ENCODE assay signal across 9 mouse cellular contexts in genomic region chr12:111908997-111909550, GRCm38 (mm10). TPM values are rescaled to one million over a fixed set of nuclear protein-coding genes. Genes with fewer than 3 reads are reported as not detected.
DNase-seq lines count a peak whose midpoint lies in the region; ATAC-seq and TF ChIP-seq lines count a peak whose summit lies in the region.
"Had no signal": no experiment of that assay in that cellular context is flagged by ENCODE, and none has a peak within 500 bp of the region (broad histone marks: within the 10 kb centered on the region; RNA-seq: fewer than 3 reads in every experiment).

No protein-coding gene starts in this region.

- H3K27me3 ChIP-seq in liver, embryonic 11.5 days (replicated peaks; ENCODE audit: control insufficient read depth, insufficient read depth, low read length), result peaks cover 6% of the 10 kb centered on the region; the same call in 1 of the 2 replicates
- H3K27me3 ChIP-seq in forebrain, embryonic 16.5 days (replicated peaks; ENCODE audit: control insufficient read depth, insufficient read depth, low read length), result no peaks in the 10 kb centered on the region
- peaks cover 22% of the 10 kb centered on the region for H3K27me3 ChIP-seq in limb, embryonic 12.5 days

- peaks cover 20% of the 10 kb centered on the region for H3K4me1 ChIP-seq in liver, embryonic 11.5 days (replicated peaks; ENCODE audit: control insufficient read depth, insufficient read depth, low read length)
- H3K4me1 ChIP-seq in forebrain, embryonic 16.5 days (replicated peaks; ENCODE audit: control insufficient read depth, insufficient read depth, low read length), result peaks cover 11% of the 10 kb centered on the region
- peaks cover 22% of the 10 kb centered on the region for H3K4me1 ChIP-seq in limb, embryonic 12.5 days (replicated peaks)
- peaks cover 10% of the 10 kb centered on the region for H3K4me1 ChIP-seq in olfactory bulb, adult 2 months (ENCODE audit: control insufficient read depth, insufficient read depth, low read length)

- no peaks in the 10 kb centered on the region for H3K9me3 ChIP-seq in liver, embryonic 11.5 days (ENCODE audit: control insufficient read depth, low read length)
- no peaks in the 10 kb centered on the region for H3K9me3 ChIP-seq in forebrain, embryonic 16.5 days (ENCODE audit: control insufficient read depth, low read length)
- H3K9me3 ChIP-seq in limb, embryonic 12.5 days, result no peaks in the 10 kb centered on the region

- peak overlapping the region; percentile 81; the same call in 1 of the 2 replicates for H3K4me3 ChIP-seq in liver, embryonic 11.5 days (ENCODE audit: low read depth, low read length)
- no peak overlapping the region for H3K4me3 ChIP-seq in forebrain, embryonic 16.5 days (replicated peaks; ENCODE audit: low read length)
- peak overlapping the region; percentile 80 for H3K4me3 ChIP-seq in limb, embryonic 12.5 days (replicated peaks)
- no peak overlapping the region for H3K4me3 ChIP-seq in olfactory bulb, adult 2 months (ENCODE audit: insufficient read depth, low read depth, low read length)

- no peak for ATAC-seq in liver, embryonic 11.5 days (replicated peaks; ENCODE audit: low FRiP score)
- no peak for ATAC-seq in forebrain, embryonic 16.5 days
- ATAC-seq in limb, embryonic 12.5 days (ENCODE audit: insufficient number of reproducible peaks, insufficient read depth, low FRiP score, low TSS enrichment, low read depth), result no peak

- WGBS in liver, embryonic 11.5 days, result 68% methylated on average over 11 of the region's 11 CpGs
- 78% methylated on average over 11 of the region's 11 CpGs for WGBS in forebrain, embryonic 16.5 days
- WGBS in limb, embryonic 12.5 days, result 58% methylated on average over 11 of the region's 11 CpGs
- 71% methylated on average over 11 of the region's 11 CpGs for WGBS in olfactory bulb, adult 2 months

- DNase-seq in liver, embryonic 11.5 days (ENCODE audit: low spot score), result peak; percentile 24
- no peak for DNase-seq in liver
- DNase-seq in urinary bladder, postnatal 25 days (ENCODE audit: low spot score), result no peak
- no peak for DNase-seq in adrenal gland, adult 8-10 months
- DNase-seq: cerebellum, adult 2 months; gastrocnemius, postnatal 14 days had no signal

- no peak overlapping the region for H3K27ac ChIP-seq in liver, embryonic 11.5 days (ENCODE audit: low read depth, low read length)
- H3K27ac ChIP-seq in forebrain, embryonic 16.5 days (ENCODE audit: low read length), result no peak overlapping the region
- H3K27ac ChIP-seq in limb, embryonic 12.5 days, result no peak overlapping the region
- H3K27ac ChIP-seq in olfactory bulb, adult 2 months (ENCODE audit: insufficient read depth, low read depth, low read length), result peak overlapping the region; percentile 24; the same call in 1 of the 2 replicates

- no peaks in the 10 kb centered on the region for H3K36me3 ChIP-seq in liver, embryonic 11.5 days (ENCODE audit: control insufficient read depth, insufficient read depth, low read length)
- H3K36me3 ChIP-seq in forebrain, embryonic 16.5 days (ENCODE audit: control insufficient read depth, insufficient read depth), result no peaks in the 10 kb centered on the region
- no peaks in the 10 kb centered on the region for H3K36me3 ChIP-seq in limb, embryonic 12.5 days

- no peak for TF ChIP-seq POLR2A in olfactory bulb, adult 2 months (IDR thresholded peaks at IDR 0.05; ENCODE audit: insufficient read depth, low read depth, low read length)

- peak overlapping the region; percentile 92 for H3K4me2 ChIP-seq in liver, embryonic 11.5 days
- H3K4me2 ChIP-seq in forebrain, embryonic 16.5 days (ENCODE audit: low read length), result peak overlapping the region; percentile 92
- peak overlapping the region; percentile 90 for H3K4me2 ChIP-seq in limb, embryonic 12.5 days

- no peak for TF ChIP-seq CTCF in olfactory bulb, adult 2 months (IDR thresholded peaks at IDR 0.05; ENCODE audit: insufficient read depth, low read depth, low read length)

- H3K9ac ChIP-seq in liver, embryonic 11.5 days (ENCODE audit: low read depth, low read length), result peak overlapping the region; percentile 78
- no peak overlapping the region for H3K9ac ChIP-seq in forebrain, embryonic 16.5 days (replicated peaks; ENCODE audit: low read depth, low read length)
- H3K9ac ChIP-seq in limb, embryonic 12.5 days (replicated peaks), result no peak overlapping the region

RNA-seq across cellular contexts. Expression of gene Ppp1r13b, which starts 1.2 kb away (rescaled TPM):
- polyA plus RNA-seq in liver, embryonic 11.5 days (2014; fragmentation: Nextera tagmentation; extraction: Ambion mirVana), result 10.8 TPM in 2 replicates
- polyA plus RNA-seq in forebrain, embryonic 16.5 days (2015; fragmentation: Nextera tagmentation; extraction: Ambion mirVana), result 21.8 and 23.5 TPM in 2 replicates
- 11.5 and 13.0 TPM in 2 replicates for polyA plus RNA-seq in limb, embryonic 12.5 days (2016; fragmentation: Nextera tagmentation; extraction: Ambion mirVana)
- polyA plus RNA-seq in olfactory bulb, adult 2 months (2012; ENCODE audit: insufficient read depth, insufficient read length, low replicate concordance, missing spikeins), result not detected in 2 replicates
- total RNA-seq in adrenal gland, adult 8-10 months (2022), result 10 to 100 TPM; 16.0 to 26.6 (median 18.7) TPM

RNA-seq across cellular contexts. Expression of gene Atp5mpl, which starts 57.7 kb away (rescaled TPM):
- polyA plus RNA-seq in liver, embryonic 11.5 days (2014; fragmentation: Nextera tagmentation; extraction: Ambion mirVana), result 702 and 735 TPM in 2 replicates
- 562 and 571 TPM in 2 replicates for polyA plus RNA-seq in forebrain, embryonic 16.5 days (2015; fragmentation: Nextera tagmentation; extraction: Ambion mirVana)
- 648 and 683 TPM in 2 replicates for polyA plus RNA-seq in limb, embryonic 12.5 days (2016; fragmentation: Nextera tagmentation; extraction: Ambion mirVana)
- polyA plus RNA-seq in olfactory bulb, adult 2 months (2012; ENCODE audit: insufficient read depth, insufficient read length, low replicate concordance, missing spikeins), result not detected in 2 replicates
- total RNA-seq in adrenal gland, adult 8-10 months (2022), result 100 to 1,000 TPM; 314 to 407 (median 358) TPM

Comparison
In these comparisons a context has a peak if more than half of its experiments do, and no peak if none do; other contexts are left out.
1. H3K4me3 ChIP-seq: peak in liver, embryonic 11.5 days (single experiment) and limb, embryonic 12.5 days (single experiment); none in forebrain, embryonic 16.5 days (single experiment) and olfactory bulb, adult 2 months (single experiment).
2. Peak in every context shown above with its lines, with median percentiles within 50 percentile points of each other: H3K4me2 ChIP-seq.